Mouse (Mus musculus) spleen, postnatal 14 days (tissue): ENCODE data around the gene Gm20920.
"Not testable (repeated sequence)": the region's sequence is repeated elsewhere in the genome, so short reads cannot be mapped to it uniquely, and the experiment has no call there.

Experiments
- DNase-seq, 2 experiments: peaks; one replicate each; pipeline ENCODE4 v3.0.0; 2021 to 2022; ENCODE audit warnings: low spot score in 2 of 2

The Gm20920 gene

GRCm38 (mm10) chrY:51851820-51852219 lies at the start of gene Gm20920:
Gene Gm20920 (plus strand): TSS chrY:51852120.
- DNase-seq, result not testable (repeated sequence)
